Mouse (Mus musculus) cortical plate, adult 2 months (tissue): ENCODE measurements around the gene Rasgrf2. TPM values are rescaled to one million over a fixed set of nuclear protein-coding genes. Genes with fewer than 3 reads are reported as not detected.

Source experiments
- H3K27ac ChIP-seq: fragments of 200-500 bp; 2 replicates; pipeline ENCODE4 v1.5.1; 2012; ENCODE audit warnings: low read length, control low read depth, inconsistent platforms; ENCODE audit not compliant: insufficient read depth
- H3K4me1 ChIP-seq: fragments of 200-500 bp; 2 replicates; pipeline ENCODE4 v1.6.1; 2011; ENCODE audit warnings: low read length; ENCODE audit not compliant: control insufficient read depth, insufficient read depth
- H3K4me3 ChIP-seq: fragments of 200-500 bp; 2 replicates; pipeline ENCODE4 v1.5.1; 2011; ENCODE audit warnings: mild to moderate bottlenecking, low read length, control low read depth; ENCODE audit not compliant: insufficient read depth
- CTCF ChIP-seq: fragments of 200-500 bp; IDR thresholded peaks from 2 replicates; pipeline ENCODE4 v1.5.1; 2011; ENCODE audit warnings: mild to moderate bottlenecking, control low read depth, low read length; ENCODE audit not compliant: insufficient read depth; ENCODE audit errors: extremely low read depth
- POLR2A ChIP-seq: fragments of 200-500 bp; IDR thresholded peaks from 2 replicates; pipeline ENCODE4 v1.6.1; 2011; ENCODE audit warnings: mild to moderate bottlenecking, low read length, control low read depth; ENCODE audit not compliant: insufficient read depth; ENCODE audit errors: extremely low read depth
- polyA plus RNA-seq: library from polyadenylated mRNA; depleted of rRNA; stranded (reverse); fragments of >200 nt; gene quantifications from 2 replicates; pipeline ENCODE4 v1.2.3, GENCODE M21; 2012

The Rasgrf2 gene
- polyA plus RNA-seq, 1 experiment = 80.6 TPM

- TF ChIP-seq CTCF = no peak
- TF ChIP-seq POLR2A = no peak
- no peak overlapping the region for H3K4me3 ChIP-seq
- peak overlapping the region; percentile 75; the same call in 1 of the 2 replicates for H3K27ac ChIP-seq
- H3K4me1 ChIP-seq = no peaks in the 10 kb centered on the region; the same call in 1 of the 2 replicates
Measured at GRCm38 (mm10) chr13:92053001-92053400, 78.5 kb downstream of the Rasgrf2 start.

- TF ChIP-seq CTCF = no peak
- no peak for TF ChIP-seq POLR2A
- Histone ChIP-seq H3K4me3 (no peak overlapping the region), H3K27ac (no peak overlapping the region), H3K4me1 (no peaks in the 10 kb centered on the region; the same call in 1 of the 2 replicates)
Measured at GRCm38 (mm10) chr13:92051216-92051615, 80.2 kb downstream of the Rasgrf2 start.

- no peak overlapping the region for H3K4me3 ChIP-seq
- H3K27ac ChIP-seq = no peak overlapping the region
- H3K4me1 ChIP-seq = peaks cover 4% of the 10 kb centered on the region; the same call in 1 of the 2 replicates
- TF ChIP-seq CTCF = no peak
- TF ChIP-seq POLR2A = no peak
Measured at GRCm38 (mm10) chr13:92041584-92042563, 89.6 kb downstream of the Rasgrf2 start.

GRCm38 (mm10) chr13:92030364-92031057 lies 100.9 kb downstream of the Rasgrf2 start:
- H3K4me1 ChIP-seq = peaks cover 2% of the 10 kb centered on the region
- no peak for TF ChIP-seq POLR2A
- TF ChIP-seq CTCF = no peak
- no peak overlapping the region for H3K27ac ChIP-seq
- H3K4me3 ChIP-seq = no peak overlapping the region

GRCm38 (mm10) chr13:92029666-92030065 lies 101.8 kb downstream of the Rasgrf2 start:
- Histone ChIP-seq H3K27ac (no peak overlapping the region), H3K4me3 (no peak overlapping the region), H3K4me1 (peaks cover 2% of the 10 kb centered on the region)
- no peak for TF ChIP-seq POLR2A
- no peak for TF ChIP-seq CTCF

- TF ChIP-seq POLR2A (no peak), CTCF (no peak)
- Histone ChIP-seq H3K4me3 (no peak overlapping the region), H3K27ac (peak overlapping the region; percentile 79), H3K4me1 (peaks cover 2% of the 10 kb centered on the region)
Measured at GRCm38 (mm10) chr13:92027951-92028350, 103.5 kb downstream of the Rasgrf2 start.

GRCm38 (mm10) chr13:92026651-92027050 lies 104.8 kb downstream of the Rasgrf2 start:
- Histone ChIP-seq H3K4me1 (peaks cover 2% of the 10 kb centered on the region), H3K4me3 (no peak overlapping the region), H3K27ac (no peak overlapping the region)
- TF ChIP-seq POLR2A (no peak), CTCF (no peak)

- Histone ChIP-seq H3K27ac (no peak overlapping the region), H3K4me1 (peaks cover 2% of the 10 kb centered on the region; the same call in 1 of the 2 replicates), H3K4me3 (no peak overlapping the region)
- no peak for TF ChIP-seq CTCF
Measured at GRCm38 (mm10) chr13:92025124-92025523, 106.3 kb downstream of the Rasgrf2 start.

- TF ChIP-seq CTCF = no peak
- no peak for TF ChIP-seq POLR2A
- Histone ChIP-seq H3K4me3 (no peak overlapping the region), H3K4me1 (no peaks in the 10 kb centered on the region; the same call in 1 of the 2 replicates), H3K27ac (no peak overlapping the region)
Measured at GRCm38 (mm10) chr13:92022202-92022601, 109.3 kb downstream of the Rasgrf2 start.
